Mouse (Mus musculus) ES-Bruce4 (cell line): ENCODE measurements around the gene Zfp551.

Experiments used
- CTCF ChIP-seq: IDR thresholded peaks from one replicate; pipeline ENCODE4 v1.8.1; 2011; ENCODE audit warnings: low read depth, low read length
- EP300 ChIP-seq: IDR thresholded peaks from 2 replicates; pipeline ENCODE4 v1.6.1; 2011; ENCODE audit warnings: low read depth, low read length; ENCODE audit not compliant: insufficient read depth
- POLR2A ChIP-seq: IDR thresholded peaks from one replicate; pipeline ENCODE4 v1.8.1; 2011; ENCODE audit warnings: low read length; ENCODE audit not compliant: insufficient read depth

- TF ChIP-seq POLR2A, result no peak
- no peak for TF ChIP-seq CTCF
- TF ChIP-seq EP300, result no peak
Observed at GRCm38 (mm10) chr7:12422245-12422849, at the start of gene Zfp551.
